Mouse (Mus musculus): ENCODE measurements around the gene Cpa5.

Gene Cpa5

GRCm38 (mm10) chr6:30644462-30644861, 33.7 kb downstream of the Cpa5 start:
- DNase-seq (ENCODE audit: low read depth, low spot score), result no peak

GRCm38 (mm10) chr6:30645379-30645778, 34.6 kb downstream of the Cpa5 start:
- no peak for DNase-seq (ENCODE audit: low read depth, low spot score)

- no peak for DNase-seq (ENCODE audit: low read depth, low spot score)
Observed at GRCm38 (mm10) chr6:30649651-30650296, 39.0 kb downstream of the Cpa5 start.

- DNase-seq (ENCODE audit: low read depth, low spot score), result no peak
Observed at GRCm38 (mm10) chr6:30652425-30653188, 41.8 kb downstream of the Cpa5 start.

- DNase-seq (ENCODE audit: low read depth, low spot score), result no peak
Observed at GRCm38 (mm10) chr6:30653518-30653917, 42.7 kb downstream of the Cpa5 start.

GRCm38 (mm10) chr6:30654402-30654859, 43.6 kb downstream of the Cpa5 start:
- DNase-seq (ENCODE audit: low read depth, low spot score), result no peak

GRCm38 (mm10) chr6:30654932-30655331, 44.1 kb downstream of the Cpa5 start:
- DNase-seq (ENCODE audit: low read depth, low spot score), result no peak

- no peak for DNase-seq (ENCODE audit: low read depth, low spot score)
Observed at GRCm38 (mm10) chr6:30657279-30657678, 46.5 kb downstream of the Cpa5 start.

GRCm38 (mm10) chr6:30658619-30659018, 47.8 kb downstream of the Cpa5 start:
- DNase-seq (ENCODE audit: low read depth, low spot score), result no peak

- no peak for DNase-seq (ENCODE audit: low read depth, low spot score)
Observed at GRCm38 (mm10) chr6:30664776-30665175, 54.0 kb downstream of the Cpa5 start.

GRCm38 (mm10) chr6:30665296-30665695, 54.5 kb downstream of the Cpa5 start:
- DNase-seq (ENCODE audit: low read depth, low spot score), result no peak

GRCm38 (mm10) chr6:30666043-30666442, 55.2 kb downstream of the Cpa5 start:
- DNase-seq (ENCODE audit: low read depth, low spot score), result no peak

- DNase-seq (ENCODE audit: low read depth, low spot score), result no peak
Observed at GRCm38 (mm10) chr6:30667585-30667984, 56.8 kb downstream of the Cpa5 start.

- DNase-seq (ENCODE audit: low read depth, low spot score), result no peak
Observed at GRCm38 (mm10) chr6:30671696-30672095, 60.9 kb downstream of the Cpa5 start.

- no peak for DNase-seq (ENCODE audit: low read depth, low spot score)
Observed at GRCm38 (mm10) chr6:30673764-30674561, 63.2 kb downstream of the Cpa5 start.

- no peak for DNase-seq (ENCODE audit: low read depth, low spot score)
Observed at GRCm38 (mm10) chr6:30674714-30675280, 64.0 kb downstream of the Cpa5 start.

GRCm38 (mm10) chr6:30675281-30675771, 64.5 kb downstream of the Cpa5 start:
- DNase-seq (ENCODE audit: low read depth, low spot score), result no peak

- no peak for DNase-seq (ENCODE audit: low read depth, low spot score)
Observed at GRCm38 (mm10) chr6:30676506-30676905, 65.7 kb downstream of the Cpa5 start.

- no peak for DNase-seq (ENCODE audit: low read depth, low spot score)
Observed at GRCm38 (mm10) chr6:30677591-30677990, 66.8 kb downstream of the Cpa5 start.

- DNase-seq (ENCODE audit: low read depth, low spot score), result no peak
Observed at GRCm38 (mm10) chr6:30678482-30678881, 67.7 kb downstream of the Cpa5 start.

GRCm38 (mm10) chr6:30679567-30679966, 68.8 kb downstream of the Cpa5 start:
- no peak for DNase-seq (ENCODE audit: low read depth, low spot score)

- DNase-seq (ENCODE audit: low read depth, low spot score), result no peak
Observed at GRCm38 (mm10) chr6:30680442-30680841, 69.6 kb downstream of the Cpa5 start.
